Mouse (Mus musculus) stomach, postnatal 0 days (tissue): Measurements from ENCODE around the gene Bicc1. TPM values are rescaled to one million over a fixed set of nuclear protein-coding genes. Genes with fewer than 3 reads are reported as not detected.
"Not testable (repeated sequence)": the region's sequence is repeated elsewhere in the genome, so short reads cannot be mapped to it uniquely, and the experiment has no call there.

Experiments
- ATAC-seq: fragments of 200-750 bp; cut with Nextera tagmentation; 2 replicates; pipeline ENCODE4 v1.8.0; 2017; ENCODE audit not compliant: low FRiP score, low TSS enrichment
- DNase-seq: peaks from one replicate; pipeline ENCODE4 v3.0.0-alpha.2; 2016; ENCODE audit warnings: low spot score
- H3K27ac ChIP-seq: fragments of 300-500 bp; sonication (generic); replicated peaks from 2 replicates; pipeline ENCODE4 v1.5.1; 2014; ENCODE audit warnings: mild to moderate bottlenecking, control low read depth
- H3K27me3 ChIP-seq: fragments of 300-500 bp; sonication (generic); 2 replicates; pipeline ENCODE4 v1.6.1; 2014; ENCODE audit warnings: low read length; ENCODE audit not compliant: control insufficient read depth, insufficient read depth
- H3K36me3 ChIP-seq: fragments of 300-500 bp; sonication (generic); 2 replicates; pipeline ENCODE4 v1.6.1; 2014; ENCODE audit warnings: low read length, mixed read lengths; ENCODE audit not compliant: control insufficient read depth, insufficient read depth
- H3K4me1 ChIP-seq: fragments of 300-500 bp; sonication (generic); replicated peaks from 2 replicates; pipeline ENCODE4 v1.6.1; 2014; ENCODE audit warnings: antibody characterized with exemption; ENCODE audit not compliant: control insufficient read depth, insufficient read depth
- H3K4me2 ChIP-seq: fragments of 300-500 bp; sonication (generic); replicated peaks from 2 replicates; pipeline ENCODE4 v1.6.1; 2014; ENCODE audit warnings: low read depth, mild to moderate bottlenecking, control low read depth, moderate library complexity
- H3K4me3 ChIP-seq: fragments of 300-500 bp; sonication (generic); 2 replicates; pipeline ENCODE4 v1.5.1; 2014; ENCODE audit warnings: low read depth, low read length, control low read depth
- H3K9ac ChIP-seq: fragments of 300-500 bp; sonication (generic); 2 replicates; pipeline ENCODE4 v1.6.1; 2014; ENCODE audit warnings: mild to moderate bottlenecking, low read length, control low read depth, mixed read lengths
- H3K9me3 ChIP-seq: fragments of 300-500 bp; sonication (generic); 2 replicates; pipeline ENCODE4 v1.6.1; 2016; ENCODE audit warnings: low read length; ENCODE audit not compliant: control insufficient read depth
- CTCF ChIP-seq: IDR thresholded peaks from 2 replicates; pipeline ENCODE4 v1.5.1; 2016; ENCODE audit warnings: antibody characterized with exemption, low read depth, mild to moderate bottlenecking, moderate library complexity
- EP300 ChIP-seq: optimal IDR thresholded peaks from 2 replicates; pipeline ENCODE3; 2016; ENCODE audit warnings: antibody characterized with exemption
- WGBS: fragments of 180-500 bp; shearing (Covaris S2); extraction: QIAGEN DNeasy Blood & Tissue Kit; methylation state at CpG from one replicate; pipeline ENCODE4 v1.1.7; 2014; 5-methylcytosine and 5-hydroxymethylcytosine counted together
- polyA plus RNA-seq: library from polyadenylated mRNA; unstranded; fragments of >200 nt; fragmentation: Nextera tagmentation; extraction: Ambion mirVana; gene quantifications from 2 replicates; pipeline ENCODE4 v1.2.1, GENCODE M21; 2015

The Bicc1 gene
- polyA plus RNA-seq, 1 experiment from 2014 or later = 9.8 TPM

GRCm38 (mm10) chr10:70961641-70962040 is 197.9 kb downstream of the Bicc1 start:
- Histone ChIP-seq H3K4me3 (no peak overlapping the region), H3K27ac (no peak overlapping the region), H3K4me2 (no peak overlapping the region), H3K9me3 (no peaks in the 10 kb centered on the region), H3K36me3 (no peaks in the 10 kb centered on the region), H3K9ac (no peak overlapping the region), H3K27me3 (no peaks in the 10 kb centered on the region), H3K4me1 (no peaks in the 10 kb centered on the region)
- ATAC-seq = no peak
- 79% methylated on average over 8 of the region's 8 CpGs for WGBS
- DNase-seq = no peak
- TF ChIP-seq EP300 = no peak
- TF ChIP-seq CTCF = no peak

GRCm38 (mm10) chr10:70960396-70960795 is 199.1 kb downstream of the Bicc1 start:
- H3K36me3 ChIP-seq, H3K9me3 ChIP-seq, H3K4me3 ChIP-seq, H3K4me2 ChIP-seq, H3K27me3 ChIP-seq, H3K27ac ChIP-seq, ATAC-seq, H3K4me1 ChIP-seq, DNase-seq, H3K9ac ChIP-seq: not testable (repeated sequence)
- whole genome bisulfite sequencing = 95% methylated on average over 6 of the region's 6 CpGs

GRCm38 (mm10) chr10:70952770-70953147 is 206.7 kb downstream of the Bicc1 start:
- H3K36me3 ChIP-seq = no peaks in the 10 kb centered on the region
- no peak for DNase-seq
- H3K4me2 ChIP-seq = no peak overlapping the region
- H3K9ac ChIP-seq = no peak overlapping the region
- H3K27me3 ChIP-seq = no peaks in the 10 kb centered on the region
- no peak overlapping the region for H3K4me3 ChIP-seq
- no peak overlapping the region for H3K27ac ChIP-seq
- ATAC-seq = no peak
- no peak for TF ChIP-seq CTCF
- WGBS = 58% methylated on average over 5 of the region's 5 CpGs
- H3K4me1 ChIP-seq = no peaks in the 10 kb centered on the region
- H3K9me3 ChIP-seq = no peaks in the 10 kb centered on the region

- H3K27ac ChIP-seq = peak overlapping the region; percentile 70; the same call in 1 of the 2 replicates
- H3K4me2 ChIP-seq = no peak overlapping the region
- H3K9me3 ChIP-seq = no peaks in the 10 kb centered on the region
- H3K36me3 ChIP-seq = no peaks in the 10 kb centered on the region
- no peak overlapping the region for H3K9ac ChIP-seq
- no peak for ATAC-seq
- no peaks in the 10 kb centered on the region for H3K27me3 ChIP-seq
- H3K4me1 ChIP-seq = no peaks in the 10 kb centered on the region
- WGBS = 63% methylated on average over 11 of the region's 11 CpGs
- DNase-seq = no peak
- 0 out of 2 replicates have a peak, but pooled peaks have one; percentile 13 for TF ChIP-seq CTCF
- no peak for TF ChIP-seq EP300
- no peak overlapping the region for H3K4me3 ChIP-seq
These were observed 207.3 kb downstream of the Bicc1 start for GRCm38 (mm10) chr10:70952056-70952769.

GRCm38 (mm10) chr10:70950105-70950424 is 209.4 kb downstream of the Bicc1 start:
- no peak overlapping the region for H3K4me3 ChIP-seq
- no peak overlapping the region for H3K9ac ChIP-seq
- no peak overlapping the region for H3K27ac ChIP-seq
- DNase-seq (no peak), ATAC-seq (no peak)
- no peaks in the 10 kb centered on the region for H3K36me3 ChIP-seq
- TF ChIP-seq CTCF (no peak), EP300 (no peak)
- WGBS = 50% methylated on average over 3 of the region's 3 CpGs
- no peaks in the 10 kb centered on the region for H3K27me3 ChIP-seq
- H3K4me1 ChIP-seq = no peaks in the 10 kb centered on the region
- H3K4me2 ChIP-seq = no peak overlapping the region
- no peaks in the 10 kb centered on the region for H3K9me3 ChIP-seq

GRCm38 (mm10) chr10:70949254-70950104 is 210.0 kb downstream of the Bicc1 start:
- H3K9me3 ChIP-seq = no peaks in the 10 kb centered on the region
- TF ChIP-seq CTCF (no peak), EP300 (no peak)
- ATAC-seq (no peak), DNase-seq (no peak)
- no peaks in the 10 kb centered on the region for H3K4me1 ChIP-seq
- 33% methylated on average over 23 of the region's 23 CpGs for WGBS
- H3K4me3 ChIP-seq = no peak overlapping the region
- no peaks in the 10 kb centered on the region for H3K36me3 ChIP-seq
- no peak overlapping the region for H3K4me2 ChIP-seq
- H3K27me3 ChIP-seq = no peaks in the 10 kb centered on the region
- no peak overlapping the region for H3K27ac ChIP-seq
- no peak overlapping the region for H3K9ac ChIP-seq
